Mouse (Mus musculus): ENCODE data around the gene Sp7.

GRCm38 (mm10) chr15:102344490-102344889 lies 22.5 kb downstream of the Sp7 start:
- TF ChIP-seq POLR2A (IDR thresholded peaks at IDR 0.05; ENCODE audit: borderline replicate concordance, extremely low read depth, insufficient read depth, insufficient read length, poor library complexity, severe bottlenecking) (no peak), CTCF (IDR thresholded peaks at IDR 0.05; ENCODE audit: borderline replicate concordance, extremely low read depth, insufficient read depth, insufficient read length) (no peak)

All from brain, embryonic 14.5 days (tissue).